Mouse (Mus musculus): Measurements from ENCODE around the gene Ercc4. TPM values are rescaled to one million over a fixed set of nuclear protein-coding genes. Genes with fewer than 3 reads are reported as not detected.

The Ercc4 gene
- polyA plus RNA-seq, 1 experiment: 0.08 TPM

DNA sequence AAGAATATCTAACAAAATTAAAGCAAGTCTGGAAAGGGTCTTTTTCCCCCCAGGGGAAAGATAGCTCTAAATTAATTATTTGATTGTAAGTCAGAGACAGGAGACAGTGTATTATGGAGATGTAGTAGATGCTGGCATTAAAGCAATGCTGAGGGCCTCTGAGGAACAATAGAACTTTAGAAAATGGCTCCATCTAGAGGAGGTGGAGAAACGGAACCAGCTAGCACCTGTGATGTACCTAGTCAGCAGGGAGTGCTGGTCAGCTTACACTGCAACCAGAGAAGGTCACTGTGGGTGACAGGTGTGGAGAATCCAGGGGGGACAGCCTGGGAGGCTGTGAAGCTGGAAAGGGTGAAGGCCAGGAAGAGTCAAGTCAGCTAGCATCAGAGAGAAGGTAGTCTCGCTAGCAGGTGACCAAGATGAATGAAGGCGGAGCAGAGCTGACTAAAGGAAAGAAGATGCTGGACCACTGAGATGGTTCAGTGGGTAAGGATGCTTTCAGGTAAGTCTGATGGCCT is 48.7 kb downstream of the Ercc4 start:
- Histone ChIP-seq H3K36me3 (ENCODE audit: control insufficient read depth) (no peaks in the 10 kb centered on the region), H3K9me3 (ENCODE audit: control insufficient read depth, low read length) (no peaks in the 10 kb centered on the region), H3K4me3 (replicated peaks) (no peak overlapping the region), H3K4me1 (ENCODE audit: control insufficient read depth) (peaks cover 6% of the 10 kb centered on the region; the same call in 1 of the 2 replicates), H3K27me3 (ENCODE audit: control insufficient read depth) (peaks cover 19% of the 10 kb centered on the region)
- TF ChIP-seq TAL1 (IDR thresholded peaks at IDR 0.05; ENCODE audit: low read length): no peak
- no peak for TF ChIP-seq GATA1 (IDR thresholded peaks at IDR 0.05; ENCODE audit: low read length)

DNA sequence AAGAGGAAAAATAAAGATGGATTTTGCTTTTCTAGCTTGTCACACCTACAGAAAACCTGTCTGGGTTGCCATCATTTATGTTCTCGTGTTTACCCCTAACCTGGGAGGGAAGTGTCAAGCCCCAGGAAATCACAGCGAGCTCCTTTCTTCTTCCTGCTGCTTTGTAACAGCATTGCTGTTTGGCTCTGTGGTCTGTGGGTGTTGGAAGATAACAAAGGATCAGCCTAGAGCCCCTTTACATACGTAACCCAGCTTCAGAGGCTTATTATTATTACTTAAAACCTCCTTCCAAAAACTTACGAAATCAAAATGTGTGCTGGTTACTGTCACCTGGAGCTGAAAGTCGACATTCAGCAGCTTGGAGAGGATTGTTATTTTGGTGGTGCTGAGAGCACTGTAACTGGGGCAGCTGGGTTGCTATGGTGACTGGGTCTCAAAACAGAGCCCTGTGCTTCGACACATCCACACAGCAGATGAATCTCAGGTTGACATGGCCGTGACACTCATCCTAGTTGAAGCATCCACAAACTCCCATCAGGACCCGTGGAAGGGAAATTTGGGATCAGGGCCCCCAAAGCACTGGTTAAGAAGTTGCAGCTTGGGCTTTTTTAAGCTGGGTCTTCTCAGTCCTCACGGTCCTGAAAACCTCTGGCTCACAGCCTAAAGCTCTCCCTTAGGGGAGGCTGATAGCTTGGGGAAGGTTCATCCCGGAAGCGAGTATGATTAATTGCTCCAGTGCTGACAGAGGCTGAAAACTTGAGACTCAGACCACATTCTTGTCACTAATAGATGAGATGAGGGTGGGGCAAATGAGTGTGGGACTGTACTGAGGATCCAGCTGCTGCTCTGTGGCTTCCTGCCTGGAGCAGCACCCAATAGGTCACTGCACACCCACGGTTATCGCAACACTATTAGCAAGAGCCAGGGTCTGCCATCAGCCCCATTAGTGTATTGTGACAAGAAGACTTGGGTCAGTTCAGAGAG is 49.7 kb downstream of the Ercc4 start:
- Histone ChIP-seq H3K4me3 (replicated peaks) (no peak overlapping the region), H3K9me3 (ENCODE audit: control insufficient read depth, low read length) (no peaks in the 10 kb centered on the region), H3K4me1 (ENCODE audit: control insufficient read depth) (peaks cover 6% of the 10 kb centered on the region; the same call in 1 of the 2 replicates), H3K36me3 (ENCODE audit: control insufficient read depth) (no peaks in the 10 kb centered on the region), H3K27me3 (ENCODE audit: control insufficient read depth) (peaks cover 19% of the 10 kb centered on the region)
- TF ChIP-seq TAL1 (IDR thresholded peaks at IDR 0.05; ENCODE audit: low read length) (no peak), GATA1 (IDR thresholded peaks at IDR 0.05; ENCODE audit: low read length) (no peak)

DNA sequence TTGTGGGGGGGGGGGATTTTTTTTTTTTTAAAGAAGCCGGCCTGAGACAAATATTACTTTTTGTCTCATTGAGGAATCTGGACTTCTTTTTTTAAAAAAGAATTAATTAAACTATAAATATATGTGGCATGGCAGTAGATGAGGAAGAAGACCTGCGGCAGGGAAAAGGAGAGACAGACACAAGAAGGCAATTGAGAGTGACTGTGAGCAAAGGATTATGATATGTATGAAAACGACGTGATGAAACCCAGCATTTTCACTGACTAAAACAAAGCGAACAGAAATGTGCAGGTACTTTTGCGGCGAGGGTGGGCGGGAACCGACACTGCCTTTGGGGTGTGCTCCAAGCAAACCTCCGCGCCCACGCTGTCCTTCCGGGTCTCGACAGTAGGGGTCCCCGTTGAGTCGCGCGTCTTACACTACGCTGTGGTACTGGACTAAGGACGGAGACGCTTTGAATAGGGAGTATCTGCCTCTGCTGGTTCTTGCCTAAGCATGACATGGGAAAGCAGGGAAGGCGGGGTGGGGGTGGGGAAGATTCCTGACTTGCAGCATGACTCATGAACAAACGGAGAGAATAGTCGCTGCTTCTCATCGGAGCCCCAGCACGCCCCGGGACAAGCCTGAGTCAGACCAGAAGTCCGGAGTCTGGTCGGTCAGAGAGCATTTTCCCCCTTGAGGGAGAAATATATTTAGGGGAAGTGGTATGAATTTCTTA is 50.6 kb downstream of the Ercc4 start:
- no peak for TF ChIP-seq GATA1 (IDR thresholded peaks at IDR 0.05; ENCODE audit: low read length)
- no peak for TF ChIP-seq TAL1 (IDR thresholded peaks at IDR 0.05; ENCODE audit: low read length)
- Histone ChIP-seq H3K36me3 (ENCODE audit: control insufficient read depth) (no peaks in the 10 kb centered on the region), H3K4me1 (ENCODE audit: control insufficient read depth) (peaks cover 6% of the 10 kb centered on the region; the same call in 1 of the 2 replicates), H3K9me3 (ENCODE audit: control insufficient read depth, low read length) (no peaks in the 10 kb centered on the region), H3K4me3 (replicated peaks) (no peak overlapping the region), H3K27me3 (ENCODE audit: control insufficient read depth) (peaks cover 19% of the 10 kb centered on the region)

DNA sequence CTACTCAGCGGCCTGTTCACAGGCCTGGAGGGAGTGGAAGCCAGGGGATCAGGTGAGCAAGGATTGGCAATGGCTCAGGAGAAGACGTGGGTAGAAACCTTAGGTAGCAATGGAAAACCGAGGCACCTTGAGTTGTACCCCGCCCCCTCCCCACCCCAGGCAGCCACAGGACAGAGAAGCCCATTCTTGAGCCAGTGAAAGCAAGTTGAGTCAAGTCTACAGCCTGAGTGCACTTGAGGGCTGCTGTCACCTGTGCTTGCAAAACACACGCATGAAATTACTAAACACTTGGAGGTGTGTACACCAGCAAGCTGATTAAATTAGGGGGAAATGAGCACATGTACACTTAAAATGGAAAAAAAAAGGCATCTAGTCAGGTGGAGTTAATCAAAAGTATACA is 52.0 kb downstream of the Ercc4 start:
- TF ChIP-seq TAL1 (IDR thresholded peaks at IDR 0.05; ENCODE audit: low read length) (no peak), GATA1 (IDR thresholded peaks at IDR 0.05; ENCODE audit: low read length) (no peak)
- H3K36me3 ChIP-seq (ENCODE audit: control insufficient read depth): no peaks in the 10 kb centered on the region
- peaks cover 6% of the 10 kb centered on the region; the same call in 1 of the 2 replicates for H3K4me1 ChIP-seq (ENCODE audit: control insufficient read depth)
- peaks cover 19% of the 10 kb centered on the region for H3K27me3 ChIP-seq (ENCODE audit: control insufficient read depth)
- H3K9me3 ChIP-seq (ENCODE audit: control insufficient read depth, low read length): no peaks in the 10 kb centered on the region
- no peak overlapping the region for H3K4me3 ChIP-seq (replicated peaks)

DNA sequence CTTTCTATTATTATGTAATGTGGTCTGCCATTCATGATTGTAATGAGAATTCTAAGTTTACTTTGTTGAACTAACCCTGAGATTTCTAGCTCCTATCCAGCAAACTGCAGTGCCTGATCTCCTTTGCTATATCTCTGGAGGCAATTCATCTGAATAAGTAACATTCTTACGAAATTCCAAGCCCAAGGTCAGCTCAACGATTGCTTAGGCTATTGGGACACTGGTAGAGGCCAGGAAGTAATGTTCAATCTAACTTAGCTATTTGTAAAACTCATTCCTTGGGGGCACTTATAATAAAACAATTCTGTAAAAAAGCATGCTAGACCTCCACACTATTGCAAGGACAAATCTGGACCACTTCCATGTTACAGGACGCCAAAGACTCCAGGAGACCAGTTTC is 58.2 kb downstream of the Ercc4 start:
- no peaks in the 10 kb centered on the region for H3K36me3 ChIP-seq (ENCODE audit: control insufficient read depth)
- TF ChIP-seq GATA1 (IDR thresholded peaks at IDR 0.05; ENCODE audit: low read length): no peak
- H3K9me3 ChIP-seq (ENCODE audit: control insufficient read depth, low read length): no peaks in the 10 kb centered on the region
- no peaks in the 10 kb centered on the region for H3K4me1 ChIP-seq (ENCODE audit: control insufficient read depth)
- no peaks in the 10 kb centered on the region for H3K27me3 ChIP-seq (ENCODE audit: control insufficient read depth)
- no peak overlapping the region for H3K4me3 ChIP-seq (replicated peaks)

DNA sequence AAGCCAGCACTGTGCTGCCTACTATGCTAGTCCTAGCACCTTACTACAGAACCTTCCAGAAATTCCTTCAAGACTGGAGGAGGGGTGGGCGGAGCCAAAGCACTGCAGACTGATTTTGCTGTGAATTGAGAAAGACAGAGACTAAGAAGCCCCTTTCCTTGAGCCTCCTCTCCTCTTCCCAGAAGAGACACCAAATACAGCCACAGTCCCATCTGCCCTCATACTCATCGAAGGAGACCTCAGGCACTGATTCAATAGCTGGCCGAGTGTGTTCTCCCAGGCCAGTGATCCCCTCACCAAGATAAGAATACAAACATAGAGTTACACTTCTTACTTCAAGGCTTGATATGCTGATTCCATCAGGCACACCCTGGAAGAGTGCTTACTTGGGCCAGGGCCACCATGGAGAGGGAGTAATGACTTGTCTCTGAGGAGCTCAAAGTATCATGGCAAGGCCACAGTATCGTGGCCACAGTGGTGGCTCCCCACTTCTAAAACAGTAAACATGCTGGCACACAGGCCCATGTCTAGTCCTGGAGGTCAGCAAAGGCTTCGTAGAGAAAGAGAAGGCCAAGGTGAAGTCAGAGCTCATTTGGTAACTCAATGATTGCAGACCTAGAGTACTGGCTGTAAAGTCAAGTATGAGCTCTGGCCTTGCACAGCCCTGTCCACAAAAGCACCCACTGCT is 63.7 kb downstream of the Ercc4 start:
- Histone ChIP-seq H3K36me3 (ENCODE audit: control insufficient read depth) (no peaks in the 10 kb centered on the region), H3K4me3 (replicated peaks) (no peak overlapping the region), H3K9me3 (ENCODE audit: control insufficient read depth, low read length) (no peaks in the 10 kb centered on the region), H3K27me3 (ENCODE audit: control insufficient read depth) (no peaks in the 10 kb centered on the region), H3K4me1 (ENCODE audit: control insufficient read depth) (no peaks in the 10 kb centered on the region)
- TF ChIP-seq TAL1 (IDR thresholded peaks at IDR 0.05; ENCODE audit: low read length) (no peak), GATA1 (IDR thresholded peaks at IDR 0.05; ENCODE audit: low read length) (no peak)

DNA sequence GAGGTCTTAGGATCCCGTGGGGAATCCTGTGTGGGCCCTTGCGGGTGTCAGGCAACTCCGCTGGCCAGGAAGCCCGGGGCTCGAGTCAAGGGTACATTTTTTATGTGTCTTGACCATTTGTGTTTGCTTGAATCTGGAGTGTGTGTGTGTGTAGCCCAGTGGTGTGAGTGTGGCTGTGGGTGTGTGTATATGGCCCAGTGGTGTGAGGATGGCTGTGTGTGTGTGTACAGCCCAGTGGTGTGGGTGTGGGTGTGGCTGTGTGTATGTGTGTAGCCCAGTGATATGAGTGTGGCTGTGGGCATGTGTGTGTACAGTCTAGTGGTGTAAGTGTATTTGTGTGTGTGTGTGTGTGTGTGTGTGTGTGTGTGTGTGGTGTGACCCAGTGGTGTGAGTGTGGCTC is 73.0 kb downstream of the Ercc4 start:
- H3K9me3 ChIP-seq (ENCODE audit: control insufficient read depth, low read length): peaks cover 6% of the 10 kb centered on the region
- no peak overlapping the region for H3K4me3 ChIP-seq (replicated peaks)
- H3K4me1 ChIP-seq (ENCODE audit: control insufficient read depth): no peaks in the 10 kb centered on the region
- no peaks in the 10 kb centered on the region for H3K36me3 ChIP-seq (ENCODE audit: control insufficient read depth)
- H3K27me3 ChIP-seq (ENCODE audit: control insufficient read depth): no peaks in the 10 kb centered on the region
- no peak for TF ChIP-seq TAL1 (IDR thresholded peaks at IDR 0.05; ENCODE audit: low read length)
- TF ChIP-seq GATA1 (IDR thresholded peaks at IDR 0.05; ENCODE audit: low read length): no peak

DNA sequence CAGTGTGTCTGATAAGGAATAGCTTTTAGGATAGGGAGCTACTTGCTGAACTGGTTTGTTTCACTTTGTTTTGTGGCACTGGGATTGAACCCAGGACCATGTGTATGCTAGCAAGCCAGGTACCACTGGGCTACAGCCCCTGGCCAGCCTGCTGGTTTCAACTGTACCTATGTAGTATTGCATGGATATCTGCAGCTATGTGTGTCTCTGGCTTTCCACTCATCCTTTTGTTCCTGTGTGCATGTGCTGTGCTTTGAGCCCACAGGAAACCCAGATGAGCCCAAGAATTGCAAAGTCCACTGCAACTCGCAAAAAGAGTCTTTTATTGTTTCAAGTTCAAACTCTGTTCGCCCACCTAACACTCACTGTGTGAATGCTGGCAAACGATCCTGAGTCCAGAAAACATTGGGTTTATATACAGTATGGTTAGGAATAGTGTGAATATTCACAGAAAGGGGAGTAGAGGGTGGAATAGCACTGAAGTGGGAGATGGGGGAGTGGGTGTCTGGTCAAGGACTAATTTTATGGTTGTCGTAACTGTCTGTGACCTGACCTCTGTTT is 73.8 kb downstream of the Ercc4 start:
- no peaks in the 10 kb centered on the region for H3K4me1 ChIP-seq (ENCODE audit: control insufficient read depth)
- no peaks in the 10 kb centered on the region for H3K36me3 ChIP-seq (ENCODE audit: control insufficient read depth)
- no peak overlapping the region for H3K4me3 ChIP-seq (replicated peaks)
- TF ChIP-seq GATA1 (IDR thresholded peaks at IDR 0.05; ENCODE audit: low read length): no peak
- no peak for TF ChIP-seq TAL1 (IDR thresholded peaks at IDR 0.05; ENCODE audit: low read length)
- no peaks in the 10 kb centered on the region for H3K27me3 ChIP-seq (ENCODE audit: control insufficient read depth)
- H3K9me3 ChIP-seq (ENCODE audit: control insufficient read depth, low read length): peaks cover 6% of the 10 kb centered on the region
